ENCODE assay signal across 9 mouse cellular contexts in genomic region chr2:160955331-160955730, GRCm38 (mm10). TPM values are rescaled to one million over a fixed set of nuclear protein-coding genes. Genes with fewer than 3 reads are reported as not detected.
DNase-seq lines count a peak whose midpoint lies in the region; ATAC-seq and TF ChIP-seq lines count a peak whose summit lies in the region.
"Had no signal": no experiment of that assay in that cellular context is flagged by ENCODE, and none has a peak within 500 bp of the region (broad histone marks: within the 10 kb centered on the region; RNA-seq: fewer than 3 reads in every experiment).

No protein-coding gene starts in this region.

- H3K9me3 ChIP-seq in lung, embryonic 14.5 days (ENCODE audit: low read depth, low read length), result no peaks in the 10 kb centered on the region
- no peaks in the 10 kb centered on the region for H3K9me3 ChIP-seq in forebrain, embryonic 16.5 days (ENCODE audit: control insufficient read depth, low read length)
- H3K9me3 ChIP-seq: heart, embryonic 13.5 days had no signal

- H3K27ac ChIP-seq in lung, embryonic 14.5 days (ENCODE audit: low read depth), result no peak overlapping the region
- H3K27ac ChIP-seq in cortical plate, adult 2 months (ENCODE audit: insufficient read depth, low read length), result 0 out of 2 replicates have a peak overlapping the region, but pooled peaks have one; percentile 13
- H3K27ac ChIP-seq in forebrain, embryonic 16.5 days (ENCODE audit: low read length), result no peak overlapping the region
- H3K27ac ChIP-seq: heart, embryonic 13.5 days had no signal

- no peak overlapping the region for H3K4me3 ChIP-seq in lung, embryonic 14.5 days (ENCODE audit: low read depth, low read length)
- H3K4me3 ChIP-seq in cortical plate, adult 2 months (ENCODE audit: insufficient read depth, low read length), result no peak overlapping the region
- H3K4me3 ChIP-seq in forebrain, embryonic 16.5 days (replicated peaks; ENCODE audit: low read length), result no peak overlapping the region
- H3K4me3 ChIP-seq: heart, embryonic 13.5 days had no signal

- 64% methylated on average over 7 of the region's 7 CpGs for WGBS in lung, embryonic 14.5 days
- 50% methylated on average over 7 of the region's 7 CpGs for WGBS in forebrain, embryonic 16.5 days

- no peak for TF ChIP-seq POLR2A in cortical plate, adult 2 months (IDR thresholded peaks at IDR 0.05; ENCODE audit: extremely low read depth, insufficient read depth, low read length)

- ATAC-seq in lung, embryonic 14.5 days (ENCODE audit: insufficient read depth), result no peak
- no peak for ATAC-seq in forebrain, embryonic 16.5 days

- H3K4me1 ChIP-seq in lung, embryonic 14.5 days (ENCODE audit: insufficient read depth), result no peaks in the 10 kb centered on the region
- peaks cover 10% of the 10 kb centered on the region for H3K4me1 ChIP-seq in cortical plate, adult 2 months (ENCODE audit: control insufficient read depth, insufficient read depth, low read length)
- H3K4me1 ChIP-seq in forebrain, embryonic 16.5 days (replicated peaks; ENCODE audit: control insufficient read depth, insufficient read depth, low read length), result peaks cover 6% of the 10 kb centered on the region

- TF ChIP-seq CTCF in lung, embryonic 14.5 days (IDR thresholded peaks at IDR 0.05; ENCODE audit: low read depth), result peak; percentile 37; the same call in 1 of the 2 replicates
- TF ChIP-seq CTCF in cortical plate, adult 2 months (IDR thresholded peaks at IDR 0.05; ENCODE audit: extremely low read depth, insufficient read depth, low read length), result no peak; the same call in 1 of the 2 replicates

- peaks cover 85% of the 10 kb centered on the region for H3K36me3 ChIP-seq in lung, embryonic 14.5 days (ENCODE audit: insufficient read depth)
- peaks cover 30% of the 10 kb centered on the region for H3K36me3 ChIP-seq in forebrain, embryonic 16.5 days (ENCODE audit: control insufficient read depth, insufficient read depth)

- H3K27me3 ChIP-seq in lung, embryonic 14.5 days (ENCODE audit: insufficient read depth, low read length), result no peaks in the 10 kb centered on the region
- no peaks in the 10 kb centered on the region for H3K27me3 ChIP-seq in forebrain, embryonic 16.5 days (replicated peaks; ENCODE audit: control insufficient read depth, insufficient read depth, low read length)
- H3K27me3 ChIP-seq: heart, embryonic 13.5 days had no signal

- H3K4me2 ChIP-seq in lung, embryonic 14.5 days, result no peak overlapping the region
- no peak overlapping the region for H3K4me2 ChIP-seq in forebrain, embryonic 16.5 days (ENCODE audit: low read length)
- H3K4me2 ChIP-seq: heart, embryonic 13.5 days had no signal

- no peak overlapping the region for H3K9ac ChIP-seq in lung, embryonic 14.5 days
- no peak overlapping the region for H3K9ac ChIP-seq in forebrain, embryonic 16.5 days (replicated peaks; ENCODE audit: low read depth, low read length)
- H3K9ac ChIP-seq: heart, embryonic 13.5 days had no signal

- DNase-seq in gastrocnemius, adult 18-20 months (ENCODE audit: low spot score), result peak; percentile 63
- no peak for DNase-seq in gastrocnemius, postnatal 4 days (ENCODE audit: low spot score in 2 of 2)
- DNase-seq in lung, embryonic 14.5 days, result peak; percentile 53
- DNase-seq in lung, adult 18-20 months, result no peak
- peak; percentile 59 for DNase-seq in retina, embryonic 14.5 days (ENCODE audit: low spot score)
- DNase-seq in spleen, adult 18-20 months, result no peak

RNA-seq across cellular contexts. Expression of gene Emilin3, which starts 43.2 kb away (rescaled TPM):
- total RNA-seq in gastrocnemius, adult 18-20 months (2021), result under 1 TPM; 0.07 to 0.17 TPM
- 10 to 100 TPM; 15.4 to 17.5 TPM for total RNA-seq in gastrocnemius, postnatal 4 days (2021)
- 10.6 and 14.0 TPM in 2 replicates for polyA plus RNA-seq in lung, embryonic 14.5 days (2014; fragmentation: Nextera tagmentation; extraction: Ambion mirVana)
- 0.10 and 0.21 TPM in 2 replicates for polyA plus RNA-seq in cortical plate, adult 2 months (2012; rRNA removed)
- polyA plus RNA-seq in forebrain, embryonic 16.5 days (2015; fragmentation: Nextera tagmentation; extraction: Ambion mirVana), result 0.43 and 0.52 TPM in 2 replicates

Comparison
In these comparisons a context has a peak if more than half of its experiments do, and no peak if none do; other contexts are left out.
1. DNase-seq: peak in gastrocnemius, adult 18-20 months (single experiment), lung, embryonic 14.5 days (single experiment) and retina, embryonic 14.5 days (single experiment); none in gastrocnemius, postnatal 4 days (0 of 2), lung, adult 18-20 months (0 of 2) and spleen, adult 18-20 months (0 of 2).